Mouse (Mus musculus) cortical plate, adult 2 months (tissue): ENCODE measurements around the gene Tfap2a.

ENCODE experiments used
- CTCF ChIP-seq: fragments of 200-500 bp; IDR thresholded peaks from 2 replicates; pipeline ENCODE4 v1.5.1; 2011; ENCODE audit warnings: mild to moderate bottlenecking, control low read depth, low read length; ENCODE audit not compliant: insufficient read depth; ENCODE audit errors: extremely low read depth
- POLR2A ChIP-seq: fragments of 200-500 bp; IDR thresholded peaks from 2 replicates; pipeline ENCODE4 v1.6.1; 2011; ENCODE audit warnings: mild to moderate bottlenecking, low read length, control low read depth; ENCODE audit not compliant: insufficient read depth; ENCODE audit errors: extremely low read depth

- TF ChIP-seq CTCF = no peak
- TF ChIP-seq POLR2A = no peak
Observed at GRCm38 (mm10) chr13:40707646-40708045, 30.5 kb downstream of the Tfap2a start.
